10 mouse cellular contexts compared by ENCODE assay signal in the genomic region with DNA sequence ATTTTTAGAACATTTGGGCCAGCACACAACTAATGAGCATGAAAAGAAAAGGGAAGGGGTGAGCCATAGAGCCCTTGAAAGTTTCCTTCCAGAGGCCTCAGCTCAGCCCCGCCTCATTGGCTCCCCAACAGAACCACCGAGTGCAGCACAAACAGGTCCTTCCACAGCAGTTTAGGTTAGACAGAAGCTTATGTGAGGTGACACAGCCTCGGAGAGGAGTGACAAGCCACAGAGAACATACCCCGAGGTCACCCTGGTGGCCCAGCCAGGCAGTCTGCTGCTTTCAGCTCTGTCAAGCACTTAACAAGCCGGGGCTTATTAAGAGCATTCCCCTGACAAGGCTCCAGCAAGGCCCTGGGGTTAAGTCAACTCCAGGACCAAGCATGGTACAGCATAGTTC. TPM values are rescaled to one million over a fixed set of nuclear protein-coding genes. Genes with fewer than 3 reads are reported as not detected.
DNase-seq lines count a peak whose midpoint lies in the region; ATAC-seq and TF ChIP-seq lines count a peak whose summit lies in the region.
"Had no signal": no experiment of that assay in that cellular context is flagged by ENCODE, and none has a peak within 500 bp of the region (broad histone marks: within the 10 kb centered on the region; RNA-seq: fewer than 3 reads in every experiment).

No protein-coding gene starts in this region.

- H3K9ac ChIP-seq in liver, embryonic 11.5 days (ENCODE audit: low read depth, low read length) = 0 out of 2 replicates have a peak overlapping the region, but pooled peaks have one; percentile 34
- no peak overlapping the region for H3K9ac ChIP-seq in forebrain, embryonic 16.5 days (replicated peaks; ENCODE audit: low read depth, low read length)
- no peak overlapping the region for H3K9ac ChIP-seq in midbrain, postnatal 0 days (replicated peaks; ENCODE audit: low read length, poor library complexity, severe bottlenecking)
- H3K9ac ChIP-seq: stomach, embryonic 15.5 days had no signal

- no peaks in the 10 kb centered on the region; the same call in 1 of the 2 replicates for H3K27me3 ChIP-seq in liver, embryonic 11.5 days (replicated peaks; ENCODE audit: control insufficient read depth, insufficient read depth, low read length)
- H3K27me3 ChIP-seq in forebrain, embryonic 16.5 days (replicated peaks; ENCODE audit: control insufficient read depth, insufficient read depth, low read length) = 0 out of 2 replicates have a peak, but pooled peaks cover 2% of the 10 kb centered on the region
- H3K27me3 ChIP-seq in midbrain, postnatal 0 days (ENCODE audit: insufficient read depth, low read length) = no peaks in the 10 kb centered on the region

- H3K4me3 ChIP-seq in gastrocnemius, adult 2 months = no peak overlapping the region
- no peak overlapping the region for H3K4me3 ChIP-seq in liver, embryonic 11.5 days (ENCODE audit: low read depth, low read length)
- H3K4me3 ChIP-seq in forebrain, embryonic 16.5 days (replicated peaks; ENCODE audit: low read length) = no peak overlapping the region
- no peak overlapping the region for H3K4me3 ChIP-seq in midbrain, postnatal 0 days (ENCODE audit: low read depth, low read length)
- H3K4me3 ChIP-seq: stomach, embryonic 15.5 days had no signal

- H3K9me3 ChIP-seq in liver, embryonic 11.5 days (ENCODE audit: control insufficient read depth, low read length) = no peaks in the 10 kb centered on the region
- no peaks in the 10 kb centered on the region for H3K9me3 ChIP-seq in forebrain, embryonic 16.5 days (ENCODE audit: control insufficient read depth, low read length)
- H3K9me3 ChIP-seq in midbrain, postnatal 0 days (ENCODE audit: low read length) = no peaks in the 10 kb centered on the region
- H3K9me3 ChIP-seq: stomach, embryonic 15.5 days had no signal

- TF ChIP-seq CTCF in gastrocnemius, adult 2 months (IDR thresholded peaks at IDR 0.05) = no peak
- TF ChIP-seq CTCF in midbrain, postnatal 0 days (IDR thresholded peaks at IDR 0.05) = no peak

- 31% methylated on average over 5 of the region's 5 CpGs for WGBS in liver, embryonic 11.5 days
- WGBS in forebrain, embryonic 16.5 days = 48% methylated on average over 5 of the region's 5 CpGs
- 73% methylated on average over 5 of the region's 5 CpGs for whole genome bisulfite sequencing in midbrain, postnatal 0 days

- DNase-seq in gastrocnemius, adult 2 months = no peak
- no peak for DNase-seq in gastrocnemius, adult 18-20 months (ENCODE audit: low spot score)
- DNase-seq in 416B (ENCODE audit: low read depth) = peak; percentile 91
- no peak for DNase-seq in liver, embryonic 11.5 days (ENCODE audit: low spot score)
- no peak for DNase-seq in adipocyte (ENCODE audit: low spot score)
- no peak for DNase-seq in midbrain, postnatal 0 days (ENCODE audit: low spot score)
- DNase-seq: cerebellum, adult 11 months had no signal

- H3K36me3 ChIP-seq in liver, embryonic 11.5 days (ENCODE audit: control insufficient read depth, insufficient read depth, low read length) = no peaks in the 10 kb centered on the region
- no peaks in the 10 kb centered on the region for H3K36me3 ChIP-seq in forebrain, embryonic 16.5 days (ENCODE audit: control insufficient read depth, insufficient read depth)
- H3K36me3 ChIP-seq in midbrain, postnatal 0 days (ENCODE audit: insufficient read depth, low read length) = no peaks in the 10 kb centered on the region
- H3K36me3 ChIP-seq: stomach, embryonic 15.5 days had no signal

- H3K4me1 ChIP-seq in liver, embryonic 11.5 days (replicated peaks; ENCODE audit: control insufficient read depth, insufficient read depth, low read length) = peaks cover 48% of the 10 kb centered on the region
- H3K4me1 ChIP-seq in forebrain, embryonic 16.5 days (replicated peaks; ENCODE audit: control insufficient read depth, insufficient read depth, low read length) = peaks cover 39% of the 10 kb centered on the region
- peaks cover 5% of the 10 kb centered on the region; the same call in 1 of the 2 replicates for H3K4me1 ChIP-seq in midbrain, postnatal 0 days (ENCODE audit: insufficient read depth, low read length)

- peak overlapping the region; percentile 6; the same call in 1 of the 2 replicates for H3K27ac ChIP-seq in gastrocnemius, adult 2 months
- peak overlapping the region; percentile 52; the same call in 1 of the 2 replicates for H3K27ac ChIP-seq in liver, embryonic 11.5 days (ENCODE audit: low read depth, low read length)
- no peak overlapping the region for H3K27ac ChIP-seq in forebrain, embryonic 16.5 days (ENCODE audit: low read length)
- H3K27ac ChIP-seq in midbrain, postnatal 0 days (ENCODE audit: low read depth, low read length) = no peak overlapping the region
- H3K27ac ChIP-seq: stomach, embryonic 15.5 days had no signal

- ATAC-seq in common myeloid progenitor, adult 5-6 weeks (replicated peaks; ENCODE audit: low read depth, poor library complexity, severe bottlenecking) = peak; percentile 21; the same call in 1 of the 2 replicates
- no peak for ATAC-seq in liver, embryonic 11.5 days (replicated peaks; ENCODE audit: low FRiP score)
- ATAC-seq in forebrain, embryonic 16.5 days = no peak
- ATAC-seq in midbrain, postnatal 0 days (ENCODE audit: low FRiP score) = no peak

- peak overlapping the region; percentile 42 for H3K4me2 ChIP-seq in liver, embryonic 11.5 days
- no peak overlapping the region for H3K4me2 ChIP-seq in forebrain, embryonic 16.5 days (ENCODE audit: low read length)
- H3K4me2 ChIP-seq in midbrain, postnatal 0 days (ENCODE audit: low read depth, low read length, poor library complexity, severe bottlenecking) = no peak overlapping the region
- H3K4me2 ChIP-seq: stomach, embryonic 15.5 days had no signal

- intact Hi-C loops in gastrocnemius, adult 2 months (cut with DNase I) = no loop called here

RNA-seq across cellular contexts. Expression of gene Ubash3b, which starts 8.4 kb away (rescaled TPM):
- under 1 TPM; 0.33 to 0.45 TPM for total RNA-seq in gastrocnemius, adult 2 months (2021)
- total RNA-seq in gastrocnemius, adult 18-20 months (2021) = under 1 TPM; 0.25 to 0.69 TPM
- 6.3 and 9.1 TPM in 2 replicates for total RNA-seq in common myeloid progenitor, adult 5-6 weeks (2017)
- 13.4 and 18.1 TPM in 2 replicates for polyA plus RNA-seq in liver, embryonic 11.5 days (2014; fragmentation: Nextera tagmentation; extraction: Ambion mirVana)
- polyA plus RNA-seq in forebrain, embryonic 16.5 days (2015; fragmentation: Nextera tagmentation; extraction: Ambion mirVana) = 14.7 and 15.9 TPM in 2 replicates
- 30.2 and 32.3 TPM in 2 replicates for total RNA-seq in midbrain, postnatal 0 days (2014; rRNA removed)
- 23.1 and 23.6 TPM in 2 replicates for polyA plus RNA-seq in midbrain, postnatal 0 days (2015; fragmentation: Nextera tagmentation; extraction: Ambion mirVana)

Comparison
In these comparisons a context has a peak if more than half of its experiments do, and no peak if none do; other contexts are left out.
1. H3K27ac ChIP-seq: peak in gastrocnemius, adult 2 months (single experiment) and liver, embryonic 11.5 days (single experiment); none in forebrain, embryonic 16.5 days (single experiment) and midbrain, postnatal 0 days (single experiment).